Mouse (Mus musculus): Measurements from ENCODE around the gene Insl5. TPM values are rescaled to one million over a fixed set of nuclear protein-coding genes. Genes with fewer than 3 reads are reported as not detected.

Gene Insl5
- total RNA-seq, 2 experiments from 2014 or later = not detected

DNA sequence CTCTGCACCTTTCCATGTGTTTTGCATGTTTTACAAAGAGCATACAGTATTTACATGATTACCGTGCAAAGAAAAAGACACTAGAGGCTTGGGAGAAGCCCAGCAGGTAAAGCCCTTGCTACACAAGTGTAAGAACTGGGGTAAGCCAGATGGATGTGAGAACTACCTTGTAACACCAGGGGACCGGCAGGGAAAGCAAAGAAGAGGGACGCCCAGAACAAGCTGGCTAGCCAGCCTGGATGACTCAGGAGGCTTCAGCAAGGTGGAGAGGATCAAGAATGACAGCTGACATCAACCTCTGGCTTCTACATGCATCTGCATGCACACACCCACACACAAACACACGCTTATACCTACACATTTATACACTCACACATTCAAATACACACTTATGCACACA is 36.6 kb downstream of the Insl5 start:
- no peak for DNase-seq

- DNase-seq = no peak
Measured at GRCm38 (mm10) chr4:102989391-102989790, 37.3 kb downstream of the Insl5 start.

DNA sequence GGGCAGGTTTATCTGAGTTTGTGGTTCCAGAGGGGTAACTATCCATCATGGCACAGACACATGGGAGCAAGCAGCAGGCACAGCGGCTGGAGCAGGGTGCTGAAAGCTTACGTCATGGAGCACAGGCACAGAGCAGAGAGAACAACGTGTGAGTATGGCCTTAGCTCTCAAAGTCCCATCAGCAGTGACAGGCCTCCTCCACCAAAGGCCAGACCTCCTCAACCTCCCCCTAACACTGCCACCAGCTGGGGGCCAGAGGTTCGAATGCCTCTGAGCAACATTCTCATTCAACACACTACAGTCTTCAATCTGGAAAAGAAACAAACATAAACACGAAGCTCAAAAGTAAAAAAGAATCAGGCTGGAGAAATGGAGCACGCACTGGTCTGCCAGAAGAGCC is 38.1 kb downstream of the Insl5 start:
- no peak for DNase-seq

DNA sequence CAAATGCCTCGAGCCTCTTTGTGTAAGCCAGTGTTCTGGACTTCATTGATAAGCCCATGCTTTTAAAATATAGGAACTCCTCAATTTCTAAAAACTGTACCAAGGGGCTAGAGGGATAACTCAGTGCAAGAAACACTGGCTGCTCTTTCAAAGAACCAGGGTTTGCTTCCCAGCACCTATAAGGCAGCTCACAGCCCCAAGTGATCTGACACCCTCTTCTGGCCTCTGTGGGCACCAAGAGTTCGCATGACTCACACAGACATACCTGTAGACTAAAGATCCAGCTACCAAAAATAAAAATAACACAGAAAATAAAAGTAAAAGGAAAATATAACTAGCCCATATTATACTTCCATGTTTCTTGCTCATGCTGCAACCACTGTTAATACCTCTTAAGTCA is 38.9 kb downstream of the Insl5 start:
- no peak for DNase-seq

DNA sequence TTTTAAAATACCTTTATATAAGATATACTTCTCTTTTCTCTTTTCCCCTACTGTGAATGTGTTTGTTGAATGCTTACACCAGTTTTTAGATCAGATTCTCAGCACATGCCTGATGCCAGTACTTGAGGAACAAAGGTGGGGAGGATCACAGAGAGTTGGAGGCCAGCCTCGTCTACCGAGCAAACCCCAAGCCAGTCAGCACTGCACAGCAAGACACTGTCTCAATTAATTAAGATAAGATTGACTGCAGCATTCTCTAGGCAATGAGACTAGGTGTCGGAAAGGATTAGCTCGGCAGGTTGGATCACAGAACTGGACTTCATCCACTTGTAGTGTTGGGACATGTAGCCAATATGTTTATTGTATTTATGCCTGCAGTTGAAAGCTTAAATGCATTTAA is 39.3 kb downstream of the Insl5 start:
- no peak for DNase-seq

DNA sequence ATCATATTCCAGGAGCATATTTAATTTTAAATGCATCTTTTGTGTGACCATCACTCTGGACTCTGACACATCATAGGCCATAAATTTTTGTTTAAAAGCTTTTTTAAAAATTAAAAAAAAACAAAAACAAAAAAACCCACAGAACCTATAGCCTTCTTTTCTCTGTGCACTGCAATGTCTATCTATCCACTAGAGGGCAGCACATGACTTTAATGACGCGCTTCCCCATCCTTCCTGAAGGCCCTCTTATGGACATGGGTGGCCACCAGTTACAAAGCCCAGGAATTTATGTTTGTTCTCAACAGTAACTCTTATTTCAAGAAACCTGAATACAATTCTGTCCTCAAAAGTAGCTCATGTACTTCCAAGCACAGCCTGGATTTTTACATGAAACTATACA is 39.7 kb downstream of the Insl5 start:
- DNase-seq = peak; percentile 67

- DNase-seq = peak; percentile 6
Measured at GRCm38 (mm10) chr4:102986173-102986572, 40.5 kb downstream of the Insl5 start.

- no peak for DNase-seq
Measured at GRCm38 (mm10) chr4:102981709-102982108, 44.9 kb downstream of the Insl5 start.

GRCm38 (mm10) chr4:102979385-102979784 is 47.3 kb downstream of the Insl5 start:
- DNase-seq = no peak

DNA sequence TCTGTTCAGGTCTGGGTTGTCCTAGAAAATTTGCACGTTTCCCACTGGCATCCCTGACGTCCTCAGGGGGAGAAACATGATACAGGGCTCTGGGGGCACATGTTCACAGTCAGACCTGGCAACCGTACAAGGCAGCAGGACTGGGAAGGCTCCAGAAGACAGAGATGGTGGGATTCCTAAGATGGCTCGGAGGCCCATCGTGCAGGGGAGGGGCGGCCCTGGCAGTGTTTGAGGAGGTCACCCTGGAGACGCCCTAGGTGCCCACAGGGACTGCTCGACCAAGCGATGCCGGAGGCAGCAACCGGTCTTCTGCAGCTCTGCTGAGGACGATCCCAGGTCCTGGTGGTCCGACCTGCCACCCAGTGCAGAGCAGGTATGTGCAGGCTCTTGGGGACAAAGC is 48.2 kb downstream of the Insl5 start, which contains the start of gene Tctex1d1:
TSS of gene Tctex1d1 (plus strand) at position 167 of the 400 bp plus-strand sequence.
- DNase-seq = peak; percentile 6

DNA sequence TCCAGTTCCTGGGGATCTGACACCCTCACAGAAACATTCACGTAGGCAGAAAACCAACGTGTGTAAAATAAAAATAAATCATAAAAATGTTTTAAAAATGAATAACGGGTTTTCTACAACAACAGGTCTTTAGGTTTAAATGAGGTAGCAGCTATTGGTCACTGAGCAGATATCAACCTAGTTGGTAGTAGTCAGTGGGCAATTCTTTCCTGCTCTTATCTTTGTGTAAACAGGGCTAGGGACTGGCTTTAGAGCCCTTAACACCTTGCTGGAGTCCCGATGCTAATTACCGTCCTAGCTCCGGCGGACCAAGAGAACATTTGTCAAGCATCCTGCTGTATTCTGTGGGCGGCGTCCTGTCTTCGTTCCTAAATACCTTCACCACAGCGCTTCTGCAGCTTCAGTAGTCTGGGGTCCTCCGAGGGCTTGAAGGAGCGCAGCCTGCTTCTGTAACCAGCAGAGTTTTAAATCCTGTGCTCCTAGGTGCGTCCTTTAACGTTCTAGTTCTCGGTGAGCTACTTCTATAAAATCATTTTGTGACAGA is 48.8 kb downstream of the Insl5 start:
- no peak for DNase-seq

DNA sequence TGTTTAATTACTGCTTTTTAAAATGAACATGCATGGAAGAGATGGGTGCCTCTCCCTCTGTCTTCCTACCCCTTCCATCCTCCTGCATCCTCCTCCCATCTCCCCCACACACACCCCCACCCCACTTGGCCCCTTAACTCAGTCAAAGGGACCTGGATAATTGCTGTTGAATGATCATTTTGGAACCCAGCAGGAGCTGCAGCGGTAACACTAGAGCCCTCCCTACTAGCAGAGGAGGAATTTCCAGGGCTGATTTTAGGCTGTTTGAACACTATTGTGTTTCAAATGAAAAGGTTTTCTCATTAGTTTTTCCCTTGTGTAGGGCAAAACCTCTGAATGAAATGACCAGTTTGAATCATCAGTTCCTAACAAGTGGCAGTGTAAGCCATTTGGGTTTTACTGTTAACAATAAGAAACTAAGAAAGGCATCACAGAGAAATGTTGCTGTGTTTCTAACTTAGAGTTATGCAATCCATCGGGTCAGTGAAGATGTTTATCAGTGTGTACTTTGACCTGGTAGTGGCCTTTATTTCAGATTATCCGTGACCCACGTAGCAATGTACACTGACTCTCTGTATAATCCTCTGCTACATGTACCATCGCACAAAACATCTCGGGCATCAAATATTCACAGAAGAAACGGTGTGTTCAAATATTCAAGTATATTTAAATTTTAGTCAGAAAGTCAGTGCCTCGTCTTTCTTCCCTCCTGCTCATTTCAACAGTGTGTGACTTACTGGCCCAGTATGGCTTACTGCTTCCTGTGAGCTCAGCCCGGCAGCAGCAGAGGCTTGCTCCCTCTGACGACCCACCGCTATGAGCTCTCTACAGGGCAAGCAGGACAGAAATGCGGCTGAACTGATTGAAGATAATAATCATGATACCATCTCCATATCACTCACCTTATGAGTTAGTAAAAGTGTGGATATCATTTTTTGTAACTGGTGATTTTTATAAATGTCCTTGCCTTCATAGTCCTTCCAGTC is 50.1 kb downstream of the Insl5 start:
- no peak for DNase-seq

GRCm38 (mm10) chr4:102974172-102974571 is 52.5 kb downstream of the Insl5 start:
- no peak for DNase-seq

DNA sequence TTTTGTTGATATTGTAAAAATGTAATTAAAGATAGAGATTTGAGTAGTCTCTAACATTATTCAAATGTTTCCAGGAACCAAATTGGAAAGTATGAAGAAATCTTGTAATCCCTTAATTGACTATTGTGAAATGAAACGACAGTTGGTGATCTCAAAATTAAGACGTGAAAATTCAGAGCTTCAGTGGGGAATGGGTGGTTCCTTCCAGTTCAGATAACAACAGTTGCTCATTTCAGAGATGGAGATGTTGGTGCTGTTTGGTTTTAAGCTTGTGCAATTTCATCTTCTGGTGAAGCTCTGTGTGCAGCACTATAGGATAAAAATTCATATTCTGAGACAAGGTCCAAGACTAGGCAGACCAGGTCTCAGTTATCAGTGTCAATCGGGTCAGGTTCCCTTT is 54.6 kb downstream of the Insl5 start:
- no peak for DNase-seq

- no peak for DNase-seq
Measured at GRCm38 (mm10) chr4:102971159-102971558, 55.5 kb downstream of the Insl5 start.

- DNase-seq = no peak
Measured at GRCm38 (mm10) chr4:102969599-102969998, 57.0 kb downstream of the Insl5 start.

Other genes starting within 250 kb of the Insl5 start
- not detected for gene Tctex1d1, start 48.2 kb downstream of the Insl5 start, total RNA-seq (2021)
- 10 to 100 TPM; 50.9 to 67.2 TPM for gene Mier1, start 87.5 kb upstream of the Insl5 start, total RNA-seq (2021)
- 1 to 10 TPM; 2.7 to 4.1 TPM for gene Wdr78, start 87.7 kb upstream of the Insl5 start, total RNA-seq (2021)
- gene Slc35d1, start 188.3 kb upstream of the Insl5 start, total RNA-seq (2021) = 10 to 100 TPM; 13.9 to 14.8 TPM

Data from adrenal gland, postnatal 10 days (tissue).